8 mouse cellular contexts compared by ENCODE assay signal in genomic region chr2:84774751-84775150, GRCm38 (mm10). TPM values are rescaled to one million over a fixed set of nuclear protein-coding genes. Genes with fewer than 3 reads are reported as not detected.
DNase-seq lines count a peak whose midpoint lies in the region; ATAC-seq and TF ChIP-seq lines count a peak whose summit lies in the region.

No protein-coding gene starts in this region.

- H3K36me3 ChIP-seq in embryonic facial prominence, embryonic 12.5 days: no peaks in the 10 kb centered on the region
- no peaks in the 10 kb centered on the region for H3K36me3 ChIP-seq in heart, embryonic 10.5 days

- peak overlapping the region; percentile 63 for H3K4me2 ChIP-seq in embryonic facial prominence, embryonic 12.5 days (replicated peaks)

- TF ChIP-seq CTCF in left cerebral cortex, adult 2 months (IDR thresholded peaks at IDR 0.05): no peak

- intact Hi-C loops in left cerebral cortex, adult 2 months (cut with DNase I): no loop called here

- DNase-seq in left cerebral cortex, adult 2 months (ENCODE audit: extremely low spot score in 1 of 2, low spot score in 2 of 2): no peak
- no peak for DNase-seq in left cerebral cortex, adult 9 months (ENCODE audit: low spot score in 2 of 2)
- DNase-seq in heart, embryonic 10.5 days (ENCODE audit: low spot score): peak; percentile 87
- peak; percentile 26 to 51 for DNase-seq in kidney, adult 8-10 months
- DNase-seq in lung, adult 18-20 months: peak; percentile 83 to 85
- peak; percentile 45 for DNase-seq in ovary, postnatal 10 days (ENCODE audit: low spot score)

- peak; percentile 86 for ATAC-seq in embryonic facial prominence, embryonic 12.5 days (ENCODE audit: insufficient number of reproducible peaks, insufficient read depth, low FRiP score, low TSS enrichment)
- ATAC-seq in erythroid progenitor cell, adult 5-6 weeks (replicated peaks; ENCODE audit: low FRiP score, poor library complexity, severe bottlenecking): no peak

- WGBS in embryonic facial prominence, embryonic 12.5 days: under 1% methylated on average over 14 of the region's 15 CpGs
- WGBS in heart, embryonic 10.5 days: 2% methylated on average over 14 of the region's 15 CpGs

- peaks cover 7% of the 10 kb centered on the region for H3K4me1 ChIP-seq in embryonic facial prominence, embryonic 12.5 days
- H3K4me1 ChIP-seq in heart, embryonic 10.5 days: peaks cover 15% of the 10 kb centered on the region

- no peaks in the 10 kb centered on the region for H3K27me3 ChIP-seq in embryonic facial prominence, embryonic 12.5 days
- 0 out of 2 replicates have a peak, but pooled peaks cover 4% of the 10 kb centered on the region for H3K27me3 ChIP-seq in heart, embryonic 10.5 days (ENCODE audit: insufficient read depth, poor library complexity, severe bottlenecking)

- H3K9ac ChIP-seq in embryonic facial prominence, embryonic 12.5 days: peak overlapping the region; percentile 44; the same call in 1 of the 2 replicates

- no peak overlapping the region for H3K27ac ChIP-seq in left cerebral cortex, adult 2 months
- peak overlapping the region; percentile 76 for H3K27ac ChIP-seq in embryonic facial prominence, embryonic 12.5 days
- peak overlapping the region; percentile 88 for H3K27ac ChIP-seq in heart, embryonic 10.5 days

- no peaks in the 10 kb centered on the region for H3K9me3 ChIP-seq in embryonic facial prominence, embryonic 12.5 days
- no peaks in the 10 kb centered on the region for H3K9me3 ChIP-seq in heart, embryonic 10.5 days

- H3K4me3 ChIP-seq in left cerebral cortex, adult 2 months: peak overlapping the region; percentile 19
- H3K4me3 ChIP-seq in embryonic facial prominence, embryonic 12.5 days: peak overlapping the region; percentile 30
- peak overlapping the region; percentile 57 for H3K4me3 ChIP-seq in heart, embryonic 10.5 days

RNA-seq across cellular contexts. Expression of gene Serping1, which starts 0.5 kb away (rescaled TPM):
- 1 to 10 TPM; 5.3 to 8.4 TPM for total RNA-seq in left cerebral cortex, adult 2 months (2021)
- 24.7 and 24.9 TPM in 2 replicates for polyA plus RNA-seq in embryonic facial prominence, embryonic 12.5 days (2016; fragmentation: Nextera tagmentation; extraction: Ambion mirVana)
- polyA plus RNA-seq in heart, embryonic 10.5 days (2016; fragmentation: Nextera tagmentation; extraction: Ambion mirVana): 22.0 and 28.5 TPM in 2 replicates
- 0.72 and 12.6 TPM in 2 replicates for total RNA-seq in erythroid progenitor cell, adult 5-6 weeks (2015; ENCODE audit: low replicate concordance)
- total RNA-seq in erythroid progenitor cell, adult 5-6 weeks (2017; ENCODE audit: low replicate concordance): 1.8 and 3.8 TPM in 2 replicates

RNA-seq across cellular contexts. Expression of gene Ube2l6, which starts 23.9 kb away (rescaled TPM):
- 1 to 10 TPM; 6.4 to 6.7 TPM for total RNA-seq in left cerebral cortex, adult 2 months (2021)
- 32.9 and 33.5 TPM in 2 replicates for polyA plus RNA-seq in embryonic facial prominence, embryonic 12.5 days (2016; fragmentation: Nextera tagmentation; extraction: Ambion mirVana)
- 51.3 and 65.3 TPM in 2 replicates for polyA plus RNA-seq in heart, embryonic 10.5 days (2016; fragmentation: Nextera tagmentation; extraction: Ambion mirVana)
- 424 and 462 TPM in 2 replicates for total RNA-seq in erythroid progenitor cell, adult 5-6 weeks (2015; ENCODE audit: low replicate concordance)
- 282 and 312 TPM in 2 replicates for total RNA-seq in erythroid progenitor cell, adult 5-6 weeks (2017; ENCODE audit: low replicate concordance)

RNA-seq across cellular contexts. Expression of gene Gm19426, which starts 31.3 kb away (rescaled TPM):
- 1 to 10 TPM; 2.0 to 2.4 TPM for total RNA-seq in left cerebral cortex, adult 2 months (2021)
- polyA plus RNA-seq in embryonic facial prominence, embryonic 12.5 days (2016; fragmentation: Nextera tagmentation; extraction: Ambion mirVana): 13.0 and 13.9 TPM in 2 replicates
- 6.9 and 7.3 TPM in 2 replicates for polyA plus RNA-seq in heart, embryonic 10.5 days (2016; fragmentation: Nextera tagmentation; extraction: Ambion mirVana)
- not detected in 2 replicates for total RNA-seq in erythroid progenitor cell, adult 5-6 weeks (2015; ENCODE audit: low replicate concordance)
- not detected in 2 replicates for total RNA-seq in erythroid progenitor cell, adult 5-6 weeks (2017; ENCODE audit: low replicate concordance)

RNA-seq across cellular contexts. Expression of gene Ypel4, which starts 40.9 kb away (rescaled TPM):
- 100 to 1,000 TPM; 101 to 102 TPM for total RNA-seq in left cerebral cortex, adult 2 months (2021)
- 12.3 and 13.7 TPM in 2 replicates for polyA plus RNA-seq in embryonic facial prominence, embryonic 12.5 days (2016; fragmentation: Nextera tagmentation; extraction: Ambion mirVana)
- polyA plus RNA-seq in heart, embryonic 10.5 days (2016; fragmentation: Nextera tagmentation; extraction: Ambion mirVana): 6.4 and 6.8 TPM in 2 replicates
- 377 and 399 TPM in 2 replicates for total RNA-seq in erythroid progenitor cell, adult 5-6 weeks (2015; ENCODE audit: low replicate concordance)
- 327 and 382 TPM in 2 replicates for total RNA-seq in erythroid progenitor cell, adult 5-6 weeks (2017; ENCODE audit: low replicate concordance)

RNA-seq across cellular contexts. Expression of gene Clp1, which starts 47.6 kb away (rescaled TPM):
- 10 to 100 TPM in 1 of 2 experiments, 1 to 10 TPM in 1; 8.8 to 10.2 TPM for total RNA-seq in left cerebral cortex, adult 2 months (2021)
- polyA plus RNA-seq in embryonic facial prominence, embryonic 12.5 days (2016; fragmentation: Nextera tagmentation; extraction: Ambion mirVana): 41.9 and 43.8 TPM in 2 replicates
- polyA plus RNA-seq in heart, embryonic 10.5 days (2016; fragmentation: Nextera tagmentation; extraction: Ambion mirVana): 30.0 and 42.1 TPM in 2 replicates
- 67.4 and 70.0 TPM in 2 replicates for total RNA-seq in erythroid progenitor cell, adult 5-6 weeks (2015; ENCODE audit: low replicate concordance)
- 26.2 and 54.4 TPM in 2 replicates for total RNA-seq in erythroid progenitor cell, adult 5-6 weeks (2017; ENCODE audit: low replicate concordance)

Comparison
In these comparisons a context has a peak if more than half of its experiments do, and no peak if none do; other contexts are left out.
1. DNase-seq: peak in heart, embryonic 10.5 days (single experiment), kidney, adult 8-10 months (2 of 2), lung, adult 18-20 months (2 of 2) and ovary, postnatal 10 days (single experiment); none in left cerebral cortex, adult 2 months (0 of 2) and left cerebral cortex, adult 9 months (0 of 2).
2. RNA of gene Ube2l6, which starts 23.9 kb away (total RNA-seq): 282 to 462 TPM in erythroid progenitor cell, adult 5-6 weeks; 6.4 to 6.7 TPM in left cerebral cortex, adult 2 months; every median in the first group is over 10 times any median in the second.
3. Peak in every context shown above with its lines, with median percentiles within 50 percentile points of each other: H3K4me3 ChIP-seq.